Mouse (Mus musculus): Measurements from ENCODE around the gene Tmem98.

The Tmem98 gene

GRCm38 (mm10) chr11:80791677-80792432 lies 18.1 kb upstream of the Tmem98 start:
- no peak for DNase-seq (ENCODE audit: low spot score in 2 of 2)

- no peak for DNase-seq (ENCODE audit: low spot score in 2 of 2)
Observed at GRCm38 (mm10) chr11:80793386-80793785, 16.6 kb upstream of the Tmem98 start.

- DNase-seq (ENCODE audit: low spot score in 2 of 2), result no peak
Observed at GRCm38 (mm10) chr11:80794290-80794689, 15.7 kb upstream of the Tmem98 start.

GRCm38 (mm10) chr11:80795431-80795830 lies 14.5 kb upstream of the Tmem98 start:
- DNase-seq (ENCODE audit: low spot score in 2 of 2), result no peak

GRCm38 (mm10) chr11:80799979-80800378 lies 10.0 kb upstream of the Tmem98 start:
- no peak for DNase-seq (ENCODE audit: low spot score in 2 of 2)

- DNase-seq (ENCODE audit: low spot score in 2 of 2), result no peak
Observed at GRCm38 (mm10) chr11:80802706-80803105, 7.3 kb upstream of the Tmem98 start.

- no peak for DNase-seq (ENCODE audit: low spot score in 2 of 2)
Observed at GRCm38 (mm10) chr11:80808551-80809070, 1.4 kb upstream of the Tmem98 start.

GRCm38 (mm10) chr11:80809666-80809992 lies 346 bp upstream of the Tmem98 start:
- DNase-seq (ENCODE audit: low spot score in 2 of 2), result no peak

- DNase-seq (ENCODE audit: low spot score in 2 of 2), result no peak
Observed at GRCm38 (mm10) chr11:80811156-80811555, 1.2 kb downstream of the Tmem98 start.

- DNase-seq (ENCODE audit: low spot score in 2 of 2), result peak in 1 of 2 experiments; percentile 13
Observed at GRCm38 (mm10) chr11:80815354-80815753, 5.4 kb downstream of the Tmem98 start.

GRCm38 (mm10) chr11:80818060-80818697 lies 8.2 kb downstream of the Tmem98 start:
- DNase-seq (ENCODE audit: low spot score in 2 of 2), result peak; percentile 35 to 41

GRCm38 (mm10) chr11:80820085-80820484 lies 10.1 kb downstream of the Tmem98 start:
- no peak for DNase-seq (ENCODE audit: low spot score in 2 of 2)

- no peak for DNase-seq (ENCODE audit: low spot score in 2 of 2)
Observed at GRCm38 (mm10) chr11:80821296-80821695, 11.3 kb downstream of the Tmem98 start.

- no peak for DNase-seq (ENCODE audit: low spot score in 2 of 2)
Observed at GRCm38 (mm10) chr11:80821794-80822193, 11.8 kb downstream of the Tmem98 start.

GRCm38 (mm10) chr11:80835395-80835794 lies 25.4 kb downstream of the Tmem98 start:
- no peak for DNase-seq (ENCODE audit: low spot score in 2 of 2)

GRCm38 (mm10) chr11:80835841-80836240 lies 25.9 kb downstream of the Tmem98 start:
- DNase-seq (ENCODE audit: low spot score in 2 of 2), result no peak

- DNase-seq (ENCODE audit: low spot score in 2 of 2), result no peak
Observed at GRCm38 (mm10) chr11:80838724-80839123, 28.7 kb downstream of the Tmem98 start.

- no peak for DNase-seq (ENCODE audit: low spot score in 2 of 2)
Observed at GRCm38 (mm10) chr11:80843435-80843834, 33.5 kb downstream of the Tmem98 start.

GRCm38 (mm10) chr11:80845486-80845885 lies 35.5 kb downstream of the Tmem98 start:
- no peak for DNase-seq (ENCODE audit: low spot score in 2 of 2)

GRCm38 (mm10) chr11:80846115-80846514 lies 36.1 kb downstream of the Tmem98 start:
- DNase-seq (ENCODE audit: low spot score in 2 of 2), result no peak

GRCm38 (mm10) chr11:80848131-80848530 lies 38.2 kb downstream of the Tmem98 start:
- DNase-seq (ENCODE audit: low spot score in 2 of 2), result no peak

- DNase-seq (ENCODE audit: low spot score in 2 of 2), result no peak
Observed at GRCm38 (mm10) chr11:80851859-80852258, 41.9 kb downstream of the Tmem98 start.

GRCm38 (mm10) chr11:80853014-80853413 lies 43.0 kb downstream of the Tmem98 start:
- DNase-seq (ENCODE audit: low spot score in 2 of 2), result no peak
